Mouse (Mus musculus) lung, embryonic 14.5 days (tissue): ENCODE measurements around the gene Ugt1a9. TPM values are rescaled to one million over a fixed set of nuclear protein-coding genes. Genes with fewer than 3 reads are reported as not detected.
"Not testable (repeated sequence)": the region's sequence is repeated elsewhere in the genome, so short reads cannot be mapped to it uniquely, and the experiment has no call there.

Source experiments
- ATAC-seq: fragments of 200-750 bp; cut with Nextera tagmentation; 2 replicates; pipeline ENCODE4 v1.8.0; 2017; ENCODE audit warnings: mild to moderate bottlenecking, moderate TSS enrichment, moderate library complexity; ENCODE audit not compliant: insufficient read depth
- DNase-seq: peaks from one replicate; pipeline ENCODE4 v3.0.0-alpha.2; 2015
- H3K27ac ChIP-seq: fragments of 300-500 bp; sonication (generic); 2 replicates; pipeline ENCODE4 v1.5.1; 2014; ENCODE audit warnings: low read depth, mild to moderate bottlenecking, moderate library complexity
- H3K27me3 ChIP-seq: fragments of 300-500 bp; sonication (generic); 2 replicates; pipeline ENCODE4 v1.6.1; 2014; ENCODE audit warnings: low read length, control low read depth; ENCODE audit not compliant: insufficient read depth
- H3K36me3 ChIP-seq: fragments of 300-500 bp; sonication (generic); 2 replicates; pipeline ENCODE4 v1.6.1; 2014; ENCODE audit warnings: control low read depth; ENCODE audit not compliant: insufficient read depth
- H3K4me1 ChIP-seq: fragments of 300-500 bp; sonication (generic); 2 replicates; pipeline ENCODE4 v1.6.1; 2014; ENCODE audit warnings: antibody characterized with exemption, control low read depth; ENCODE audit not compliant: insufficient read depth
- H3K4me2 ChIP-seq: fragments of 300-500 bp; sonication (generic); 2 replicates; pipeline ENCODE4 v1.6.1; 2014; ENCODE audit warnings: mild to moderate bottlenecking
- H3K4me3 ChIP-seq: fragments of 300-500 bp; sonication (generic); 2 replicates; pipeline ENCODE4 v1.5.1; 2014; ENCODE audit warnings: low read depth, low read length
- H3K9ac ChIP-seq: fragments of 300-500 bp; sonication (generic); 2 replicates; pipeline ENCODE4 v1.6.1; 2014
- H3K9me3 ChIP-seq: fragments of 300-500 bp; sonication (generic); 2 replicates; pipeline ENCODE4 v1.6.1; 2016; ENCODE audit warnings: low read depth, low read length, control low read depth
- CTCF ChIP-seq: IDR thresholded peaks from 2 replicates; pipeline ENCODE4 v1.5.1; 2016; ENCODE audit warnings: antibody characterized with exemption, low read depth
- WGBS: fragments of 180-500 bp; shearing (Covaris S2); extraction: QIAGEN DNeasy Blood & Tissue Kit; methylation state at CpG from one replicate; pipeline ENCODE4 v1.1.7; 2014; 5-methylcytosine and 5-hydroxymethylcytosine counted together
- polyA plus RNA-seq: library from polyadenylated mRNA; unstranded; fragments of >200 nt; fragmentation: Nextera tagmentation; extraction: Ambion mirVana; gene quantifications from 2 replicates; pipeline ENCODE4 v1.2.1, GENCODE M21; 2014

Gene Ugt1a9
- polyA plus RNA-seq, 1 experiment from 2014 or later, result not detected

DNA sequence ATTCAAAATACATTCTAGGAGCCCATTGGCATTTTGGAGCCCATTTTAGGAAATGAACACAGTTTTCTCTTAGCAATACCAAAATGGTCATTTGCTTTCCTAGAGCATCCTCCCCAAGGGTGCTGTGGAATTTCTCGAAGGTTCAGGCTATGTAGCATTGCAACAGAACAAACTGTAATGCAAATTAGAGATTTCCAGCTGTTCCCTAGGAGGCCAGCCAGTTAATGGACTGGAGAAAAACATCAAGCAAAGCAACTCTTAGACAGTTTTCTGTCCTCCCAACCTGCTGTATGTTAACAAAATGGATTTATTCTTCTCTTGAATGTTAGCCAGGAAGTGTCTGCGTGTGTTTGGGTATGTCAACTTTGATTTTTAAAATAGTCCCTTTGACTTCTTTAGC is 66.0 kb downstream of the Ugt1a9 start:
- WGBS, result 61% methylated on average over 2 of the region's 2 CpGs
- H3K4me3 ChIP-seq, result no peak overlapping the region
- H3K9me3 ChIP-seq, result no peaks in the 10 kb centered on the region
- H3K27me3 ChIP-seq, result no peaks in the 10 kb centered on the region
- no peak overlapping the region for H3K9ac ChIP-seq
- no peak for DNase-seq
- H3K4me1 ChIP-seq, result peaks cover 6% of the 10 kb centered on the region
- H3K27ac ChIP-seq, result no peak overlapping the region
- no peak for ATAC-seq
- no peaks in the 10 kb centered on the region for H3K36me3 ChIP-seq
- no peak for TF ChIP-seq CTCF
- no peak overlapping the region for H3K4me2 ChIP-seq

DNA sequence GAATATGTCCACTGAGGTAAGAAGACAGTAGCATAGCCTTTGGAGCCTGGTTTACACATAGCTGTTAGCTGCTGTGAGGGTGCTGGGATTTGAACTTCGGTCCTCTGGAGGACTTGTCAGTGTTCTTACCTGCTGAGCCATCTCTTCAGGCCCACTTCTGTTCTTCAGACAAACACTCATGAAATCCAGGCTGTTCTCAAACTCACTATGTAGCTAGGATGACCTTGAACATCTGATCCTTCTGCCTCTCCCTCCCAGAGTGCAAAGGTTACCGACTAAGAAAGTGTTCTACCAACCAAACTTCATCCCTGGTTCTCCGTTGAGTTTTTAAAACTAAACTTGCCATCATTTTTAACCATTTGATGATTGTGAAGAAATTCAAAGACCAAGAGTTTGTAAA is 66.7 kb downstream of the Ugt1a9 start:
- Histone ChIP-seq H3K4me1 (peaks cover 6% of the 10 kb centered on the region), H3K27me3 (no peaks in the 10 kb centered on the region), H3K9ac (no peak overlapping the region), H3K4me3 (no peak overlapping the region), H3K9me3 (no peaks in the 10 kb centered on the region), H3K4me2 (no peak overlapping the region), H3K36me3 (no peaks in the 10 kb centered on the region), H3K27ac (no peak overlapping the region)
- TF ChIP-seq CTCF, result no peak
- no peak for ATAC-seq
- 76% methylated on average over 3 of the region's 3 CpGs for WGBS
- no peak for DNase-seq

DNA sequence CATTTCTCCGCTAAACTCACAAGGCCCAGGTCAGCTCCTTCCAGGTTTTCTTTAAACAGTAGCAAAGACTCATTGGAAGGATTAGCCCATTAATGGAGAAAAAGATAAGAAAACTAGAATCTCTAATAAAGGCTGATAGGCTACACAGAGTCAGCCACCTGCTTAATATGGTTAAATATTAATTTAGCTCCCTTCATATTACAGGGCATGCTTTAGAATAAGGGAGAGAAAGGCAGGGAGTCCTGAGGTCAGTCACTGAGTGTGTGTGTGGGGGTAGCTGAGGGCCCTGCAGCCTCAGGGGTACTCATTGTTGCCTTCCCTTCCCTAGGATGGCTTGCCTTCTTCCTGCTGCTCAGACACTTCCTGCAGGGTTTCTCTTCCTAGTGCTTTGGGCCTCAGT is 67.5 kb downstream of the Ugt1a9 start:
- no peak for DNase-seq
- no peak overlapping the region for H3K9ac ChIP-seq
- no peak overlapping the region for H3K4me2 ChIP-seq
- H3K9me3 ChIP-seq, result no peaks in the 10 kb centered on the region
- H3K27me3 ChIP-seq, result no peaks in the 10 kb centered on the region
- whole genome bisulfite sequencing, result 82% methylated on average over 1 of the region's 1 CpGs
- no peak overlapping the region for H3K27ac ChIP-seq
- peaks cover 6% of the 10 kb centered on the region for H3K4me1 ChIP-seq
- ATAC-seq, result no peak
- TF ChIP-seq CTCF, result no peak
- no peaks in the 10 kb centered on the region for H3K36me3 ChIP-seq
- H3K4me3 ChIP-seq, result no peak overlapping the region

DNA sequence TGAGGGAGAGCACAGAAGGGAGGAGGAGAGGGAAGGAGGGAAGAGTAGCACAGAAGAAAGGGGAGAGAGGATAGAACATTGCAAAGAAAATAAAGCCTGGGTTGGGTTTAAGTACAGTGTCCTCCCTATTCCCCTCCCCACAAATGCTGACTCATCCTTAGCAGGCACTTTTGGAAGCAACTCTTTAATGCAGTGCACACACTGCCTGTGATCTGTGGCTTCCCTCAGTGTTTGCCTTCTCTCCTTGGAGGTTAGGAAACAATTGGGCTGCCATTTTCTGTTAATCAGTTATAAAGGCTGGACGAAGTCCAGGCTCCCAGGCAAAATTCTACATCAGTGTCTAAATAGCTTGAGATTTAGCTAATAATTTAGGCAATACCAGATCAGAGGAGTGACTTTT is 69.9 kb downstream of the Ugt1a9 start:
- not testable (repeated sequence) for H3K36me3 ChIP-seq, H3K27ac ChIP-seq, H3K9me3 ChIP-seq, H3K4me3 ChIP-seq, H3K9ac ChIP-seq, H3K4me2 ChIP-seq, H3K27me3 ChIP-seq, H3K4me1 ChIP-seq
- ATAC-seq (peak; percentile 56; the same call in 1 of the 2 replicates), DNase-seq (peak; percentile 30)
- WGBS, result 44% methylated on average over 1 of the region's 1 CpGs

DNA sequence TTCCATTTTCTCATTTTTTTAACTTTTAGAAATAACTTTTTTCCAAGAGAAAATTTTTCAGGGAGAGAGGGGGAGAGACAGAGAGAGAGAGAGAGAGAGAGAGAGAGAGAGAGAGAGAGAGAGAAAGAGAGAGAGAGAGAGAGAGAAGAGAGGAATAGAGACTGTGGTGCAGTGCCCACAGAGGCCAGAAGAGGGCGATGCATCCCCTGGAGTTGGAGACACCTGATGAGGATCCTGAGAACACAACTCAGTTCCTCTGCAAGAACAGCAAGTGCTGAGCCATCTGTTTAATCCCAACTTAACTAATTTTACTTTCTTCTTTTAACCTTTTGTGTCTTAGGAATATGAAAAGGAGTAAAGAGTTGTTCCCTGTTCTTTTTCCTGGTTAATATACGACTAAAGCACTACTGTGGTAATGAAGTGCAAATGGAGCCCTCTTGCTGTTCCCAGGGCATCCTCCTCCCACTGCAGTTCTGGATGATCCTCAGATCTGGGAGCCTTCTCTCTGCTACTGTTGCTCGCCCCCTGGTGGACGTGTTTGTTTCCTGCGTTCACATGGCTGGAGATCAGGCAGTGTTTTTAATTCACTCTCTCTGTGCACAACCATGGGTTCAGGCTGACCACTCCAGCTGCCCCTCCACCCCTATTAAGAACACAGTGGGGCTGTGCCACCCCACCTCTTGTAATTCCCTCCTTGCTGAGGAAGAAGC is 73.5 kb downstream of the Ugt1a9 start:
- not testable (repeated sequence) for H3K27ac ChIP-seq, H3K4me2 ChIP-seq, H3K4me1 ChIP-seq, H3K9me3 ChIP-seq, H3K4me3 ChIP-seq, H3K27me3 ChIP-seq, H3K36me3 ChIP-seq, H3K9ac ChIP-seq
- peak; percentile 63; the same call in 1 of the 2 replicates for ATAC-seq
- TF ChIP-seq CTCF, result peak; percentile 52
- WGBS, result 4% methylated on average over 5 of the region's 5 CpGs
- peak; percentile 57 for DNase-seq

DNA sequence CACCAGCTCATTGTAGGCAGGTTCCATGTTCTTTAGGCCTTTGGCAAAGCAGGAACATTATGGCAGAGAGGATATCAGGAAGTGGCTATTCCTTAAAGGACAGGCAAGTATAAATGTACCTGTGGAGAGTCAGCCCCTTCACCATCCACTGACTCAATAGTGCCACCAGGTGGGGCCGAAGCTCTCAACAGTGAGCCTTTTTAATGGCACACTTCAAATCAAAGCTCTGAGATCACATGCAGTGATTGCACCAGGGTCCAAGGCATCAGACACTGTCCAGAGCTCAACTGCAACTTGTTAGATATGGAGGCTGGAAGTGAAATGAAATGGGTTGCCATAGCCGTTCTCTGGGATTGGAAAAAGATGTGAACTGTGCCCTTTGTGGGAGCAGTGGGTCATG is 74.7 kb downstream of the Ugt1a9 start:
- not testable (repeated sequence) for H3K27me3 ChIP-seq, H3K27ac ChIP-seq, H3K4me1 ChIP-seq, H3K9ac ChIP-seq, H3K36me3 ChIP-seq, H3K4me3 ChIP-seq, ATAC-seq, H3K4me2 ChIP-seq, H3K9me3 ChIP-seq
- 55% methylated on average over 2 of the region's 2 CpGs for WGBS
- DNase-seq, result peak; percentile 24
- peak; percentile 44 for TF ChIP-seq CTCF

DNA sequence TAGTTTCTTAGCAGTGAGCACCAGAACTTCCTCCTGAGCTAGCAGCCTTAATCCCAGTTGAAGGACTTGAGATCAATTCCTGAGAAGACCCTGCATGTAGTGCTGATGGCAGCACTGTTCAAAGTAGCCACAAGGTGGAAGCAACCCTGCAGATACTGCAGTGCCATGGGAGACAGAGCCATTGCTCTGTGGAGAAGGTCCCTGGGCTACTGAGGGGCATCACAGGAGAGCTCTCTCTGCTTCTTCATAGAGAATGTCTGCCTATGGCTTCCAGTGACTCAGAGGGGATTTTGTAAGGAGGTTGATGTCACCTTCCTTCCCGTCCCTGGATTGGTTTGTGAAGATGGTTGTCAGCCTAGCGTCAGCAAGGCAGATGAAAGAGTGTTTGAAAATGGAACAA is 79.5 kb downstream of the Ugt1a9 start:
- 56% methylated on average over 2 of the region's 2 CpGs for WGBS
- not testable (repeated sequence) for H3K4me2 ChIP-seq, H3K27ac ChIP-seq, H3K4me1 ChIP-seq, H3K4me3 ChIP-seq, H3K9me3 ChIP-seq, H3K27me3 ChIP-seq, ATAC-seq, H3K9ac ChIP-seq, H3K36me3 ChIP-seq
- TF ChIP-seq CTCF, result peak; percentile 44
- peak; percentile 12 for DNase-seq

DNA sequence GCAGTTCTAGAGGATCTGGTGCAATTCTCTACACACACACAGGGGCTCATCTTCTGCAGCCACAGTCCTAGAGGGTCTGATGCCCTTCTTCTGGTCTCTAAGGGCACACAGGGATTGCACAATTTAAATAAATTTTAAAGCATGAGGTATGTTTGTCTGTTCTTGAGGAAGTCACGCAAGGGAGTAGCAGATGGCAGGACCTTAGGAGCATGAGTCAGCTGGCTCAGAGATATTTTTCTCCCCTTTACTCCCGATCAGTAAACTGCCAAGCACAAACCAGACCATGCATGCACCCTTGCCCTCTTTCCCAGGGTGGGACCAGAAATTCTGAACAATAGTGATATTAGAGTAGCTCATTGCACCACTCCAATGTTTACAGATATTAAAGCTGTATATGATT is 87.8 kb downstream of the Ugt1a9 start:
- Histone ChIP-seq H3K27me3 (no peaks in the 10 kb centered on the region), H3K4me1 (no peaks in the 10 kb centered on the region), H3K9ac (no peak overlapping the region), H3K4me3 (no peak overlapping the region), H3K36me3 (no peaks in the 10 kb centered on the region), H3K9me3 (no peaks in the 10 kb centered on the region), H3K4me2 (no peak overlapping the region), H3K27ac (no peak overlapping the region)
- no peak for ATAC-seq
- DNase-seq, result no peak
- 68% methylated on average over 2 of the region's 2 CpGs for WGBS
- TF ChIP-seq CTCF, result no peak
